Mouse (Mus musculus) liver, embryonic 14.5 days (tissue): ENCODE results near the gene Hoxa7. TPM values are rescaled to one million over a fixed set of nuclear protein-coding genes. Genes with fewer than 3 reads are reported as not detected.

Source experiments
- ATAC-seq: fragments of 200-750 bp; cut with Nextera tagmentation; 2 replicates; pipeline ENCODE4 v1.8.0; 2017; ENCODE audit warnings: moderate number of reproducible peaks, mild to moderate bottlenecking, moderate library complexity; ENCODE audit not compliant: insufficient read depth
- DNase-seq, 3 experiments: peaks; one replicate each; pipeline ENCODE4 v3.0.0-alpha.2; 2012 to 2013; ENCODE audit warnings: low read depth in 3 of 3, low spot score in 3 of 3
- H3K27ac ChIP-seq: fragments of 300-500 bp; sonication (generic); 2 replicates; pipeline ENCODE4 v1.5.1; 2014; ENCODE audit warnings: moderate library complexity, mild to moderate bottlenecking, control low read depth, inconsistent platforms
- H3K27me3 ChIP-seq: fragments of 300-500 bp; sonication (generic); 2 replicates; pipeline ENCODE4 v1.6.1; 2014; ENCODE audit warnings: mild to moderate bottlenecking, low read length, moderate library complexity; ENCODE audit not compliant: control insufficient read depth, insufficient read depth
- H3K36me3 ChIP-seq: fragments of 300-500 bp; sonication (generic); replicated peaks from 2 replicates; pipeline ENCODE4 v1.6.1; 2014; ENCODE audit warnings: low read depth; ENCODE audit not compliant: control insufficient read depth, insufficient read depth
- H3K4me1 ChIP-seq, 2 experiments: fragments of 200-500 bp in 1 of 2; fragments of 300-500 bp in 1 of 2; sonication (generic) in 1 of 2; replicated peaks; 2 replicates each; pipeline ENCODE4 v1.6.1; 2012 to 2014; ENCODE audit warnings: antibody characterized with exemption in 1 of 2, inconsistent platforms in 1 of 2, low read length in 1 of 2; ENCODE audit not compliant: control insufficient read depth in 2 of 2, insufficient read depth in 2 of 2
- H3K4me2 ChIP-seq: fragments of 300-500 bp; sonication (generic); 2 replicates; pipeline ENCODE4 v1.6.1; 2014; ENCODE audit warnings: low read depth, mild to moderate bottlenecking, control low read depth, moderate library complexity
- H3K4me3 ChIP-seq, 2 experiments: fragments of 200-500 bp in 1 of 2; fragments of 300-500 bp in 1 of 2; sonication (generic) in 1 of 2; 2 replicates each; pipeline ENCODE4 v1.5.1; 2012 to 2014; ENCODE audit warnings: low read depth in 2 of 2, low read length in 2 of 2, mild to moderate bottlenecking in 2 of 2, control low read depth in 1 of 2, inconsistent platforms in 1 of 2, moderate library complexity in 1 of 2; ENCODE audit not compliant: insufficient read depth in 1 of 2
- H3K9ac ChIP-seq: fragments of 300-500 bp; sonication (generic); replicated peaks from 2 replicates; pipeline ENCODE4 v1.6.1; 2014; ENCODE audit warnings: mild to moderate bottlenecking, control low read depth, moderate library complexity
- H3K9me3 ChIP-seq: fragments of 300-500 bp; sonication (generic); 2 replicates; pipeline ENCODE4 v1.6.1; 2016; ENCODE audit warnings: low read length, mixed read lengths; ENCODE audit not compliant: control insufficient read depth
- CTCF ChIP-seq: IDR thresholded peaks from 2 replicates; pipeline ENCODE4 v1.5.1; 2016; ENCODE audit warnings: antibody characterized with exemption, low read depth, control low read depth
- EP300 ChIP-seq: IDR thresholded peaks from 2 replicates; pipeline ENCODE4 v1.6.1; 2016; ENCODE audit warnings: antibody characterized with exemption, low read depth
- WGBS: fragments of 180-500 bp; shearing (Covaris S2); extraction: QIAGEN DNeasy Blood & Tissue Kit; methylation state at CpG from one replicate; pipeline ENCODE4 v1.1.7; 2014; ENCODE audit not compliant: insufficient replicate concordance; 5-methylcytosine and 5-hydroxymethylcytosine counted together
- polyA plus RNA-seq, 2 experiments: library from polyadenylated mRNA; depleted of rRNA in 1 of 2; stranded (reverse) in 1 of 2; unstranded in 1 of 2; fragments of >200 nt; fragmentation: Nextera tagmentation in 1 of 2; extraction: Ambion mirVana in 1 of 2; gene quantifications; 2 replicates each; pipeline versions ENCODE4 v1.2.1 to v1.2.3; 2012 to 2014

The Hoxa7 gene
- polyA plus RNA-seq, 2 experiments = 0.23 to 0.26 TPM

- no peak for TF ChIP-seq CTCF
- no peak for TF ChIP-seq EP300
These were observed 8.1 kb upstream of the Hoxa7 start for GRCm38 (mm10) chr6:52229558-52230416.

GRCm38 (mm10) chr6:52228475-52229465 is 7.1 kb upstream of the Hoxa7 start:
- Histone ChIP-seq H3K27me3 (peaks cover 97% of the 10 kb centered on the region), H3K27ac (no peak overlapping the region), H3K4me1 (no peaks in the 10 kb centered on the region), H3K36me3 (no peaks in the 10 kb centered on the region), H3K4me3 (no peak overlapping the region), H3K9me3 (no peaks in the 10 kb centered on the region), H3K4me2 (no peak overlapping the region), H3K9ac (no peak overlapping the region)
- TF ChIP-seq CTCF (no peak), EP300 (no peak)
- 2% methylated on average over 38 of the region's 38 CpGs for WGBS
- ATAC-seq (no peak), DNase-seq (no peak)

More at GRCm38 (mm10) chr6:52229558-52230416, 8.1 kb upstream of the Hoxa7 start:
- peaks cover 97% of the 10 kb centered on the region for H3K27me3 ChIP-seq
- no peak overlapping the region for H3K27ac ChIP-seq
- no peaks in the 10 kb centered on the region for H3K36me3 ChIP-seq
- H3K9me3 ChIP-seq = no peaks in the 10 kb centered on the region
- no peak overlapping the region for H3K4me3 ChIP-seq
- DNase-seq = no peak
- no peak for ATAC-seq
- no peak overlapping the region for H3K4me2 ChIP-seq
- H3K9ac ChIP-seq = no peak overlapping the region
- H3K4me1 ChIP-seq = no peaks in the 10 kb centered on the region
- 3% methylated on average over 44 of the region's 44 CpGs for WGBS

GRCm38 (mm10) chr6:52227470-52228222 is 6.0 kb upstream of the Hoxa7 start:
- ATAC-seq (no peak), DNase-seq (no peak)
- Histone ChIP-seq H3K9ac (no peak overlapping the region), H3K4me2 (no peak overlapping the region), H3K9me3 (no peaks in the 10 kb centered on the region), H3K4me1 (no peaks in the 10 kb centered on the region), H3K27ac (no peak overlapping the region), H3K4me3 (no peak overlapping the region), H3K36me3 (no peaks in the 10 kb centered on the region), H3K27me3 (peaks cover 97% of the 10 kb centered on the region)
- TF ChIP-seq CTCF (no peak), EP300 (no peak)
- 21% methylated on average over 11 of the region's 11 CpGs for WGBS

- Histone ChIP-seq H3K9me3 (no peaks in the 10 kb centered on the region), H3K27ac (no peak overlapping the region), H3K27me3 (peaks cover 97% of the 10 kb centered on the region), H3K4me1 (no peaks in the 10 kb centered on the region), H3K9ac (no peak overlapping the region), H3K4me3 (no peak overlapping the region), H3K4me2 (no peak overlapping the region), H3K36me3 (no peaks in the 10 kb centered on the region)
- WGBS = 9% methylated on average over 26 of the region's 26 CpGs
- no peak for DNase-seq
- ATAC-seq = no peak
- TF ChIP-seq EP300 = no peak
- no peak for TF ChIP-seq CTCF
These were observed 5.1 kb upstream of the Hoxa7 start for GRCm38 (mm10) chr6:52226569-52227257.
